Mouse (Mus musculus): ENCODE data around the gene Rnf150.
"Not testable (repeated sequence)": the region's sequence is repeated elsewhere in the genome, so short reads cannot be mapped to it uniquely, and the experiment has no call there.

- TF ChIP-seq CTCF (IDR thresholded peaks at IDR 0.05; ENCODE audit: low read depth); EP300 (optimal IDR thresholded peaks at IDR 0.05): not testable (repeated sequence)
These were observed 218.7 kb downstream of the Rnf150 start for GRCm38 (mm10) chr8:83081806-83082205.

All from stomach, postnatal 0 days (tissue).